Mouse (Mus musculus): ENCODE measurements around the gene Rhbdf2.
"Not testable (repeated sequence)": the region's sequence is repeated elsewhere in the genome, so short reads cannot be mapped to it uniquely, and the experiment has no call there.

Gene Rhbdf2

GRCm38 (mm10) chr11:116626299-116627071, at the start of gene Rhbdf2:
Gene Rhbdf2 (minus strand): TSS chr11:116627019.
- DNase-seq (ENCODE audit: low spot score in 2 of 2) = no peak

GRCm38 (mm10) chr11:116676175-116676976, 49.6 kb upstream of the Rhbdf2 start:
- no peak for DNase-seq (ENCODE audit: low spot score in 2 of 2)

- DNase-seq (ENCODE audit: low spot score in 2 of 2) = not testable (repeated sequence)
These were observed 48.6 kb upstream of the Rhbdf2 start for GRCm38 (mm10) chr11:116675429-116675828.

- DNase-seq (ENCODE audit: low spot score in 2 of 2) = no peak
These were observed 48.0 kb upstream of the Rhbdf2 start for GRCm38 (mm10) chr11:116674616-116675379.

- DNase-seq (ENCODE audit: low spot score in 2 of 2) = no peak
These were observed 46.6 kb upstream of the Rhbdf2 start for GRCm38 (mm10) chr11:116673410-116673809.

- DNase-seq (ENCODE audit: low spot score in 2 of 2) = no peak
These were observed 45.8 kb upstream of the Rhbdf2 start for GRCm38 (mm10) chr11:116672595-116672994.

GRCm38 (mm10) chr11:116671845-116672434, 45.1 kb upstream of the Rhbdf2 start:
- DNase-seq (ENCODE audit: low spot score in 2 of 2) = no peak

- DNase-seq (ENCODE audit: low spot score in 2 of 2) = peak; percentile 98 to 99
These were observed 44.5 kb upstream of the Rhbdf2 start for GRCm38 (mm10) chr11:116671112-116671844.

GRCm38 (mm10) chr11:116670386-116670785, 43.6 kb upstream of the Rhbdf2 start:
- DNase-seq (ENCODE audit: low spot score in 2 of 2) = no peak

GRCm38 (mm10) chr11:116669787-116670365, 43.1 kb upstream of the Rhbdf2 start:
- no peak for DNase-seq (ENCODE audit: low spot score in 2 of 2)

GRCm38 (mm10) chr11:116669316-116669715, 42.5 kb upstream of the Rhbdf2 start:
- no peak for DNase-seq (ENCODE audit: low spot score in 2 of 2)

GRCm38 (mm10) chr11:116668839-116669238, 42.0 kb upstream of the Rhbdf2 start:
- no peak for DNase-seq (ENCODE audit: low spot score in 2 of 2)

GRCm38 (mm10) chr11:116668381-116668825, 41.6 kb upstream of the Rhbdf2 start:
- no peak for DNase-seq (ENCODE audit: low spot score in 2 of 2)

- DNase-seq (ENCODE audit: low spot score in 2 of 2) = no peak
These were observed 41.1 kb upstream of the Rhbdf2 start for GRCm38 (mm10) chr11:116667930-116668329.

- DNase-seq (ENCODE audit: low spot score in 2 of 2) = not testable (repeated sequence)
These were observed 40.2 kb upstream of the Rhbdf2 start for GRCm38 (mm10) chr11:116667012-116667411.

- DNase-seq (ENCODE audit: low spot score in 2 of 2) = no peak
These were observed 39.7 kb upstream of the Rhbdf2 start for GRCm38 (mm10) chr11:116666566-116666965.

- DNase-seq (ENCODE audit: low spot score in 2 of 2) = no peak
These were observed 38.5 kb upstream of the Rhbdf2 start for GRCm38 (mm10) chr11:116665289-116665688.

GRCm38 (mm10) chr11:116661948-116662377, 35.1 kb upstream of the Rhbdf2 start:
- DNase-seq (ENCODE audit: low spot score in 2 of 2) = peak; percentile 75 to 76

GRCm38 (mm10) chr11:116661291-116661947, 34.6 kb upstream of the Rhbdf2 start:
- peak; percentile 77 to 80 for DNase-seq (ENCODE audit: low spot score in 2 of 2)

- peak in 1 of 2 experiments; percentile 49 for DNase-seq (ENCODE audit: low spot score in 2 of 2)
These were observed 33.4 kb upstream of the Rhbdf2 start for GRCm38 (mm10) chr11:116660181-116660580.
